In the genomic region with DNA sequence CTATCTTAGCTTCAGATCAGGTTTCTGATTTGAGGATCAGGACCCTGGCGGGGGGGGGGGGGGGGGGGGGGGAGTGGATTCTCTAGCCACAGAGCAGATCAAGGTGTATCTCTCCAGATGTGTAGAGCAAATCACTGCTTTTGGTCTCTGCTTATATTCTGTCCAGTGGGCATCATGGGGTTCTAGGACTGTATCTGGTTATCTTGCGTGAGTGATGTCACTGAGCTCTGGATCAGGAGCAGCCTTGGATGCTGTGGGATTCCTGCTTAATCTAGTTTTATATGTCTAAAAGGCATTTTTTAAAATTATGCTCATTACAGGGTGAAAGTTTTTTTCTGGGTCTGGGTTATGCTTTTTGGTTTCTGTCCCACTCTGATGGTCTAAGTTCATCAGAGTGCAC, we compare ENCODE assay signal across 8 mouse cellular contexts. TPM values are rescaled to one million over a fixed set of nuclear protein-coding genes. Genes with fewer than 3 reads are reported as not detected.
DNase-seq lines count a peak whose midpoint lies in the region; ATAC-seq lines count a peak whose summit lies in the region.

No protein-coding gene starts in this region.

- H3K9ac ChIP-seq in kidney, embryonic 15.5 days, result peak overlapping the region; percentile 91
- peak overlapping the region; percentile 92 for H3K9ac ChIP-seq in intestine, embryonic 14.5 days (ENCODE audit: low read length)

- H3K27me3 ChIP-seq in kidney, embryonic 15.5 days, result no peaks in the 10 kb centered on the region
- no peaks in the 10 kb centered on the region for H3K27me3 ChIP-seq in embryonic facial prominence, embryonic 10.5 days (replicated peaks; ENCODE audit: low read depth, poor library complexity, severe bottlenecking)
- H3K27me3 ChIP-seq in intestine, embryonic 14.5 days (replicated peaks; ENCODE audit: control insufficient read depth, insufficient read depth, low read length), result no peaks in the 10 kb centered on the region

- peak overlapping the region; percentile 94 for H3K27ac ChIP-seq in kidney, embryonic 15.5 days
- H3K27ac ChIP-seq in embryonic facial prominence, embryonic 10.5 days (replicated peaks), result peak overlapping the region; percentile 97
- H3K27ac ChIP-seq in intestine, embryonic 14.5 days (ENCODE audit: low read depth), result peak overlapping the region; percentile 91; the same call in 1 of the 2 replicates

- no peaks in the 10 kb centered on the region for H3K9me3 ChIP-seq in kidney, embryonic 15.5 days (replicated peaks)
- H3K9me3 ChIP-seq in embryonic facial prominence, embryonic 10.5 days, result no peaks in the 10 kb centered on the region
- H3K9me3 ChIP-seq in intestine, embryonic 14.5 days (ENCODE audit: control insufficient read depth, low read length), result no peaks in the 10 kb centered on the region

- H3K4me2 ChIP-seq in kidney, embryonic 15.5 days, result peak overlapping the region; percentile 78
- peak overlapping the region; percentile 80 for H3K4me2 ChIP-seq in intestine, embryonic 14.5 days (ENCODE audit: low read length)

- no peak for DNase-seq in kidney, postnatal 36 days
- no peak for DNase-seq in embryonic facial prominence, embryonic 10.5 days (ENCODE audit: low spot score)
- DNase-seq in intestine, embryonic 14.5 days (ENCODE audit: low spot score), result no peak
- peak; percentile 14 for DNase-seq in neural tube, embryonic 10.5 days (ENCODE audit: extremely low spot score, low spot score)
- DNase-seq in embryo, embryonic 11 days, result no peak
- DNase-seq in layer of hippocampus, postnatal 25 days (ENCODE audit: extremely low spot score in 1 of 2, low spot score in 1 of 2), result no peak

- H3K36me3 ChIP-seq in kidney, embryonic 15.5 days, result peaks cover 10% of the 10 kb centered on the region; the same call in 1 of the 2 replicates
- H3K36me3 ChIP-seq in embryonic facial prominence, embryonic 10.5 days (replicated peaks), result peaks cover 20% of the 10 kb centered on the region
- H3K36me3 ChIP-seq in intestine, embryonic 14.5 days (ENCODE audit: control insufficient read depth, insufficient read depth, low read length), result peaks cover 8% of the 10 kb centered on the region; the same call in 1 of the 2 replicates

- peaks cover 21% of the 10 kb centered on the region for H3K4me1 ChIP-seq in kidney, embryonic 15.5 days
- peaks cover 21% of the 10 kb centered on the region for H3K4me1 ChIP-seq in embryonic facial prominence, embryonic 10.5 days
- H3K4me1 ChIP-seq in intestine, embryonic 14.5 days (replicated peaks; ENCODE audit: control insufficient read depth, insufficient read depth, low read length), result peaks cover 14% of the 10 kb centered on the region

- H3K4me3 ChIP-seq in kidney, embryonic 15.5 days (replicated peaks), result peak overlapping the region; percentile 83
- peak overlapping the region; percentile 78 for H3K4me3 ChIP-seq in embryonic facial prominence, embryonic 10.5 days
- peak overlapping the region; percentile 88 for H3K4me3 ChIP-seq in intestine, embryonic 14.5 days (ENCODE audit: low read depth, low read length)

- WGBS in kidney, embryonic 15.5 days, result 31% methylated on average over 2 of the region's 2 CpGs
- WGBS in embryonic facial prominence, embryonic 10.5 days, result 47% methylated on average over 2 of the region's 2 CpGs
- WGBS in intestine, embryonic 14.5 days, result 42% methylated on average over 2 of the region's 2 CpGs

- ATAC-seq in kidney, embryonic 15.5 days (replicated peaks; ENCODE audit: low FRiP score), result peak; percentile 26
- ATAC-seq in intestine, embryonic 14.5 days (replicated peaks; ENCODE audit: low FRiP score, low TSS enrichment, low read depth), result peak; percentile 56
- ATAC-seq in monocyte, adult 5-6 weeks (replicated peaks; ENCODE audit: insufficient number of reproducible peaks, low FRiP score, low TSS enrichment, poor library complexity, severe bottlenecking), result no peak

RNA-seq across cellular contexts. Expression of a gene that starts 0.5 kb away (rescaled TPM):
- 164 and 172 TPM in 2 replicates for polyA plus RNA-seq in kidney, embryonic 15.5 days (2015; fragmentation: Nextera tagmentation; extraction: Ambion mirVana)
- 141 TPM in 2 replicates for polyA plus RNA-seq in embryonic facial prominence, embryonic 10.5 days (2016; fragmentation: Nextera tagmentation; extraction: Ambion mirVana)
- 181 and 189 TPM in 2 replicates for polyA plus RNA-seq in intestine, embryonic 14.5 days (2014; fragmentation: Nextera tagmentation; extraction: Ambion mirVana)
- total RNA-seq in monocyte, adult 5-6 weeks (2017), result 110 to 148 TPM (median 121 TPM) in 3 replicates
- 100 to 1,000 TPM; 519 to 524 TPM for total RNA-seq in layer of hippocampus, postnatal 25 days (2021)
